Mouse (Mus musculus) forebrain, embryonic 10.5 days (tissue): ENCODE results near the gene Dcun1d1. TPM values are rescaled to one million over a fixed set of nuclear protein-coding genes. Genes with fewer than 3 reads are reported as not detected.

Experiments
- DNase-seq: peaks from one replicate; pipeline ENCODE4 v3.0.0-alpha.2; 2017; ENCODE audit warnings: low spot score; ENCODE audit errors: extremely low spot score
- H3K27ac ChIP-seq: fragments of 300-500 bp; sonication (generic); 2 replicates; pipeline ENCODE4 v1.5.1; 2016; ENCODE audit warnings: mild to moderate bottlenecking
- H3K27me3 ChIP-seq: fragments of 300-500 bp; sonication (generic); 2 replicates; pipeline ENCODE4 v1.6.1; 2016; ENCODE audit warnings: mild to moderate bottlenecking; ENCODE audit not compliant: poor library complexity, severe bottlenecking
- H3K36me3 ChIP-seq: fragments of 300-500 bp; sonication (generic); replicated peaks from 2 replicates; pipeline ENCODE4 v1.6.1; 2016; ENCODE audit warnings: mild to moderate bottlenecking, moderate library complexity
- H3K4me1 ChIP-seq: fragments of 300-500 bp; sonication (generic); 2 replicates; pipeline ENCODE4 v1.6.1; 2016
- H3K4me3 ChIP-seq: fragments of 300-500 bp; sonication (generic); 2 replicates; pipeline ENCODE4 v1.5.1; 2016; ENCODE audit warnings: mild to moderate bottlenecking, moderate library complexity
- H3K9me3 ChIP-seq: fragments of 300-500 bp; sonication (generic); 2 replicates; pipeline ENCODE4 v1.6.1; 2016; ENCODE audit warnings: mild to moderate bottlenecking, moderate library complexity
- WGBS: fragments of 180-500 bp; shearing (Covaris S2); methylation state at CpG from one replicate; pipeline ENCODE4 v1.1.7; 2016; 5-methylcytosine and 5-hydroxymethylcytosine counted together
- polyA plus RNA-seq: library from polyadenylated mRNA; unstranded; fragments of >200 nt; fragmentation: Nextera tagmentation; extraction: Ambion mirVana; gene quantifications from 2 replicates; pipeline ENCODE4 v1.2.1, GENCODE M21; 2016

Gene Dcun1d1
- polyA plus RNA-seq, 1 experiment from 2014 or later, result 111 TPM

DNA sequence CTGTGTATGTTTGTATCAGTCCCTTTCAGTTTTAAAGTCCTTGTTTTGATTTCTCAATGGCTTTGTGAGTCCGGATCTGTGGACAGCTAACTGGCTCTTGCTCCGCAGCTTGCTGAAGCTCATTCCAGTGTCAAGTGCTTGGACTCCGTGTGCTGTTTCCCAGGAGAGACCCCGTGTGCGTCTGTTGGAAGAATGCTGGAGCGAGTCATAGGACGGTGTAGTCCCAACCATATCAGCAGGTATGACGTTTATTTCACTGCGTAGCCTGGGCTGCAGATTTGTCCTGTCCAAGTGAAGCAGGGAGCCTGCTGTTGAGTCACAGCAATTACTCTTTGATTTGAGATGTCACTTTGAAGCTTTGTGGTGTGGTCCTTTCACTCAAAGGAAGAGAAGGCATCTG lies 87.9 kb downstream of the Dcun1d1 start:
- Histone ChIP-seq H3K36me3 (peaks cover 35% of the 10 kb centered on the region), H3K27me3 (no peaks in the 10 kb centered on the region), H3K4me3 (no peak overlapping the region), H3K27ac (no peak overlapping the region), H3K4me1 (no peaks in the 10 kb centered on the region), H3K9me3 (no peaks in the 10 kb centered on the region)
- 96% methylated on average over 9 of the region's 9 CpGs for WGBS
- no peak for DNase-seq

Other genes with a start within 250 kb of the Dcun1d1 start
- 24.1 and 30.8 TPM in 2 replicates for gene Atp11b, start 183.3 kb downstream of the Dcun1d1 start, polyA plus RNA-seq
- gene Mccc1, start 63.2 kb upstream of the Dcun1d1 start, polyA plus RNA-seq, result 37.9 and 38.6 TPM in 2 replicates
- not detected in 2 replicates for gene Ccdc144b, start 116.1 kb upstream of the Dcun1d1 start, polyA plus RNA-seq
- 98.3 and 103 TPM in 2 replicates for gene Acad9, start 128.5 kb upstream of the Dcun1d1 start, polyA plus RNA-seq
- 7.7 and 8.4 TPM in 2 replicates for gene D3Ertd254e, start 213.6 kb upstream of the Dcun1d1 start, polyA plus RNA-seq